ENCODE assay signal across 9 mouse cellular contexts in genomic region chr2:30721048-30721461, GRCm38 (mm10).
A peak's percentile ranks its signal among the peaks of the same experiment; 100 is the strongest.
DNase-seq lines count a peak whose midpoint lies in the region; ATAC-seq lines count a peak whose summit lies in the region.
"Had no signal": no experiment of that assay in that cellular context is flagged by ENCODE, and none has a peak within 500 bp of the region (broad histone marks: within the 10 kb centered on the region; RNA-seq: fewer than 3 reads in every experiment).

No protein-coding gene starts in this region.

- ATAC-seq in megakaryocyte, adult 5-6 weeks (ENCODE audit: poor library complexity, severe bottlenecking) = no peak
- no peak for ATAC-seq in limb, embryonic 12.5 days (ENCODE audit: insufficient number of reproducible peaks, insufficient read depth, low FRiP score, low TSS enrichment, low read depth)
- ATAC-seq in stomach, embryonic 16.5 days (ENCODE audit: insufficient read depth, low FRiP score) = no peak

- no peaks in the 10 kb centered on the region for H3K9me3 ChIP-seq in megakaryocyte, embryonic 14.5 days
- H3K9me3 ChIP-seq in limb, embryonic 12.5 days = no peaks in the 10 kb centered on the region
- no peaks in the 10 kb centered on the region for H3K9me3 ChIP-seq in stomach, embryonic 16.5 days (replicated peaks; ENCODE audit: control insufficient read depth, low read length)

- H3K4me3 ChIP-seq in megakaryocyte, embryonic 14.5 days (replicated peaks) = peak overlapping the region; percentile 93
- H3K4me3 ChIP-seq in limb, embryonic 12.5 days (replicated peaks) = no peak overlapping the region
- H3K4me3 ChIP-seq in stomach, embryonic 16.5 days (replicated peaks; ENCODE audit: low read length) = no peak overlapping the region

- no peaks in the 10 kb centered on the region for H3K36me3 ChIP-seq in megakaryocyte, embryonic 14.5 days (replicated peaks; ENCODE audit: low read length)
- no peaks in the 10 kb centered on the region for H3K36me3 ChIP-seq in limb, embryonic 12.5 days
- no peaks in the 10 kb centered on the region for H3K36me3 ChIP-seq in stomach, embryonic 16.5 days (ENCODE audit: control insufficient read depth, insufficient read depth, low read length)

- peak overlapping the region; percentile 68; the same call in 1 of the 2 replicates for H3K9ac ChIP-seq in limb, embryonic 12.5 days (replicated peaks)
- H3K9ac ChIP-seq in stomach, embryonic 16.5 days (ENCODE audit: low read length) = peak overlapping the region; percentile 87
- H3K9ac ChIP-seq: liver, embryonic 14.5 days had no signal

- peak overlapping the region; percentile 99 for H3K27ac ChIP-seq in limb, embryonic 12.5 days
- H3K27ac ChIP-seq in stomach, embryonic 16.5 days (ENCODE audit: low read length) = peak overlapping the region; percentile 100
- H3K27ac ChIP-seq: liver, embryonic 14.5 days had no signal

- DNase-seq in heart, adult 11 months = peak; percentile 91
- DNase-seq in heart, postnatal 4 days = no peak
- no peak for DNase-seq in adrenal gland, postnatal 10 days
- DNase-seq in layer of hippocampus, postnatal 14 days (ENCODE audit: low spot score in 2 of 2) = no peak

- peaks cover 99% of the 10 kb centered on the region for H3K4me1 ChIP-seq in megakaryocyte, embryonic 14.5 days
- peaks cover 97% of the 10 kb centered on the region for H3K4me1 ChIP-seq in limb, embryonic 12.5 days (replicated peaks)
- peaks cover 83% of the 10 kb centered on the region for H3K4me1 ChIP-seq in stomach, embryonic 16.5 days (ENCODE audit: control insufficient read depth, insufficient read depth, low read length)

- H3K27me3 ChIP-seq in megakaryocyte, embryonic 14.5 days (replicated peaks) = peaks cover 3% of the 10 kb centered on the region
- no peaks in the 10 kb centered on the region; the same call in 1 of the 2 replicates for H3K27me3 ChIP-seq in limb, embryonic 12.5 days
- no peaks in the 10 kb centered on the region for H3K27me3 ChIP-seq in stomach, embryonic 16.5 days (ENCODE audit: control insufficient read depth, insufficient read depth, low read length)

- 77% methylated on average over 5 of the region's 5 CpGs for WGBS in limb, embryonic 12.5 days
- WGBS in stomach, embryonic 16.5 days = 70% methylated on average over 5 of the region's 5 CpGs

- 0 out of 2 replicates have a peak overlapping the region, but pooled peaks have one; percentile 68 for H3K4me2 ChIP-seq in limb, embryonic 12.5 days
- H3K4me2 ChIP-seq in stomach, embryonic 16.5 days (ENCODE audit: low read depth, low read length) = peak overlapping the region; percentile 78; the same call in 1 of the 2 replicates
